Mouse (Mus musculus) spleen, postnatal 10 days (tissue): ENCODE results near the gene Zfp664.

Experiments
- DNase-seq, 2 experiments: peaks; one replicate each; pipeline ENCODE4 v3.0.0; 2021 to 2022; ENCODE audit warnings: low spot score in 2 of 2

Zfp664 gene

DNA sequence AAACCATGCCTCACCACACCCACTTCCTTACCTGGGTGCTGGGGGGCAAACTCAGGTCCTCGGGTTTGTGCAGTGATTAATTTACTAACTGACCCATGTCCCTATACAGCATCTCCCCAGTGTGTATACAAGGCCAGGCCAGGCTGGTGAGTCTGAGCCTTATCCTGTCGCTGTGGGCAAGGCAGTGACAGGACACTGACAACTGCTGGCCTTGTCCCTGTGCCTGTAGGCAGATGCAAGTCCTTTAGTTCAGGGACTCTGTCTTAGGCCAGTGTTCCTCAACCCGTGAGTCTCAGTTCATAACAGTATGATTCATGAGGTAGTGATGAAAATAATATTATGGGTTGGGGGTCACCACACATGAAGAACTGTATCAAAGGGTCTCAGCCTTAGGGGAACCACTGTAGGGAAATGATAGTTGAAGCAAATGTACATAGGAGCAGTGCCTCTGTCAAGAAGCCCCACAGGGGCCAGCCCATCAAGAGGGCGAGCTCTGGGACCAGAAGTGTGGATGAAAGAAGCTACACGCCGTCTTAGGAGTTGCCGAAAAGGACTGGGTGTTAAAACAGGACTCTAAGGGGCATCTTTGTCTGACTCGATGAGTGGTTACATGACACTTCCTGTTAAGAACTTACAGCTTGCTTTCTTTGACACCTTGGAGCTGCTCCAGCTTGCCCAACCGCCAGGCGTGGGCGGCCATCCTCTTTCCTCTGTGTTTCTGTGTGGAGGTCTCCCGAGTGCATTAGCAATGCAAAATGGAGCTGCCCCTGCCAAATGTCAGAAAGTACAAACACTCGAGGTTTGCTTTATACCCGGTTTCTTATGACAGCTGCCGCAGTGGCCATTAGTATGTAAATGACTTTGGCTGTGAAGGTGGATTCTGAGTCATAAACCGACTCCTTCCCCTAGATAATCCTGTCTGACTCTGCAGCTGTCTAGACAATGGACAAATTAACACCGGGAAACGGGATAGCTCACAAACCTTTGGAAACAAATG lies 60.2 kb downstream of the Zfp664 start:
- no peak for DNase-seq

- no peak for DNase-seq
These were observed 67.0 kb downstream of the Zfp664 start for GRCm38 (mm10) chr5:124929425-124930054.

GRCm38 (mm10) chr5:124930055-124930439 lies 67.6 kb downstream of the Zfp664 start:
- DNase-seq, result peak in 1 of 2 experiments; percentile 59

DNA sequence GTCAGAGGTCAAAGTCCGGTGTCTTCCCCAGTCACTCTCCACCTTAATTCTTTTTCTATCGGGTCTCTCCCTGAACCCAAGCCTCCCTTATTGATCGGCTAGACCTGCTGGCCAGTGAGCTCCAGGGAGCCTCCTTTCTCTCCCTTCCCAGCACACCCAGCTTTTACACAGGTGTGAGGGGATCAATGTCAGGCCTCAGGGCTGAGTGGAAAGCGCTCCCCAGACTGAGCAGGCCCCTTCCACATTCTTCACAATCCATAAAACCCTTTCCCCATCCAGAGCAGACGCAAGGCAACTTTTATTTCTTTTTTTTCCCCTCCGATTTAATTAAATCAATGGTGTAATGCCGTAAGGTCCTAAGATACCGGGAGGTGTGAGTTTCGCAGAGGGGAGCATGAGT lies 68.1 kb downstream of the Zfp664 start:
- no peak for DNase-seq

DNA sequence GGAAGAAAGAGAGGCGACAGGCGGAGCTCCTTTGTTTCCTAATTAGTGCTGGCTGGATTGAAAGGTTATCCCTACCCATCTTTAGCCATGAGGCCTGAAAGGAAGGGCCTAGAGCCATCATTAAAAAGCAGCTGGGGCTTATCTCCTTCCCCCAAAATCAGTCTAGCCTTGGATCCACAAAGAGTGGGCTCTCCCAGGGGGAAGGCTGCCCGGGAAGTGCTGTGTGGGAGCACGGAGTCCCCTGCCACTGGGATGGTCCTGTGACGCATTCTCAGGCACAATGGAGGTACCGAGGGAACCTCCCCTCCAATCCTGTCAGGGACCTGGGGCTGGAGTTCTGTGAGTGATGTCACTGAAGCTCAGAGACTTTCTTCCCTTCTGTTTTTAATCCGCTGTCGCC lies 68.6 kb downstream of the Zfp664 start:
- DNase-seq, result no peak

DNA sequence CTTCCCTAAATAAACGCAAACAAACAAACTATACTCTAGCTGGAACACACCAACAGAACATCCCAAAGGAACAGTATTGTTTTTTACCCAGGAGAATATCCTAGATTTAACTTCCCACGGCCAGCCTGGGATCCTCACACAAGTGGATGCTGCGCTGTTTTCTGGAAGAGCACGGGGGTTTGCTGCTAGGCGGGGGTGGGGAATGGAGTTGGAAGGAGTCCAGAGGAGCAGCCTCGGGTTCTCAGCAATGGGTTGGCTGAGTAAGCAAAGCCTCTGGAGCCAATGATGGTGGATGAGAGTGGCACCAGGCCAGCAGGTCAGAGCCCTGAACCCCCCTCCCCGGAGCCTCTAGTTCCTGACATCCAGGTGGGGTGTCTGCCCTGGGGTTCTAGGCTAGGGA lies 72.1 kb downstream of the Zfp664 start:
- DNase-seq, result no peak

GRCm38 (mm10) chr5:124943181-124943792 lies 80.8 kb downstream of the Zfp664 start:
- DNase-seq, result no peak

- DNase-seq, result peak; percentile 38 to 77
These were observed 81.4 kb downstream of the Zfp664 start for GRCm38 (mm10) chr5:124943793-124944383.

DNA sequence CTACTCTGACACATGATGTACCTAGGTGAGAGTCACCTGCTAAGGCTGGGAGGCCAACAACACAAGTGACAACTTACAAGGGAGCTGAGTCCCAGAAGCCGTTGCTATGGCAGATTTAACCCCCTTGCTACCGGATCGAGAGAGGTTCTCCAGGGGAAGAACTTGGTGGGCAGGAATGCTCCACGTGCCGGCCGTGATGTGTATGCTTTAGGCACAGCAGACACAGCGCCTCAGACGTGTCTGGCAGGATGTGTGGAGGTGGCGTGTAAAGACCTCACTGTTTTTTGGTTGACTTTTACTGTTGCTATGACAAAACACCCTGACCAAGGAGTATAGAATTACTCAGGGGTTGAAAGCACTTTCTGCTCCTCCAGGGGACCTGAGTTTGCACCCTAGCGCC lies 81.9 kb downstream of the Zfp664 start:
- DNase-seq, result no peak

DNA sequence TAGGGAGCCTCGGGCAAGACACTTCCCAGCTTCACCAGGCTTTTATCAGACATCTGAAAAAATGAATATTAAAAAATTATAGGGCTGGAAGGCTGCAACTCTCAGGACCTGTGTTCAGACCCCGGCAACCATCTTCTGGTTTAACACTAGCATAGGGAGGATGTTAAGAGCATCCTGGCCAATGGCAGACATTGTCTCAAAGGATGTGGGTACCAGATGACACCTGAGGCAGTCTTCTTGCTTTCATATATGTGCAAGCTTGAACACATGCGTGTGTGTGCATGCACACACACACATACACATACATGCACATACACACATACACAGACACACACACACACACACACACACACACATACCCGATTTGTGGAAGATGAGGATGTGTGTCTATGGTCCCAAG lies 82.6 kb downstream of the Zfp664 start:
- no peak for DNase-seq

GRCm38 (mm10) chr5:124950623-124951278 lies 88.3 kb downstream of the Zfp664 start:
- DNase-seq, result no peak

DNA sequence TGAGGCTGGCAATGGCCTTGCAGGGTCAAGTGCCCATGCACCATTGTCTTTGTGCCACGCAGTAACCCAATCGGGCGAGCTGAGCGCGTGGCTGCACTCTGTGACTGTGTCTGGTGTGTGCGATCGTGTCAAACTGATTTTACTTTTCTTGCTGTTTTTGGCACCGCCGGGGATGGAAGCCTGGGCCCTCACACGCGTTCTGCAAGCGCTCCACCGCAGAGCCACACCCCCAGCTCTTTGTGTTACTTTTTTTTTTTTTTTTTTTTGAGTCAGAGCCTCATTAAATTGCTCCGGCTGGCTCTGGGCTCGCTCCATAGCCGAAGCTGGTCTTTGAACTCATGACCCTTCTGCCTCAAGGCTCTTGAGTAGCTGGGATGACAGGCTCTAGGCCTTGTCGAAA lies 88.8 kb downstream of the Zfp664 start:
- no peak for DNase-seq
